Mouse (Mus musculus): ENCODE data around the gene Olfr1111. TPM values are rescaled to one million over a fixed set of nuclear protein-coding genes. Genes with fewer than 3 reads are reported as not detected.

Olfr1111 gene
- total RNA-seq (2023) = not detected

GRCm38 (mm10) chr2:87152524-87152923, at the start of gene Olfr1111:
Gene Olfr1111 (minus strand): TSS chr2:87152624.

GRCm38 (mm10) chr2:87187498-87187897, 35.1 kb upstream of the Olfr1111 start, which contains the start of gene Olfr1112:
Gene Olfr1112 (plus strand): TSS chr2:87187798.

GRCm38 (mm10) chr2:87140200-87140599, 12.2 kb downstream of the Olfr1111 start, which contains the start of gene Olfr1110:
Gene Olfr1110 (minus strand): TSS chr2:87140300.

GRCm38 (mm10) chr2:87114467-87114866, 38.0 kb downstream of the Olfr1111 start, which contains the start of gene Olfr259:
Gene Olfr259 (minus strand): TSS chr2:87114567.

Other genes starting within 250 kb of the Olfr1111 start
- gene Olfr1098, start 228.1 kb downstream of the Olfr1111 start, total RNA-seq (2023) = not detected
- not detected for gene Olfr1099, start 191.9 kb downstream of the Olfr1111 start, total RNA-seq (2023)
- gene Olfr1100, start 172.7 kb downstream of the Olfr1111 start, total RNA-seq (2023) = not detected
- not detected for gene Olfr1101, start 161.4 kb downstream of the Olfr1111 start, total RNA-seq (2023)
- gene Olfr1102, start 154.2 kb downstream of the Olfr1111 start, total RNA-seq (2023) = not detected
- not detected for gene Olfr1104, start 125.5 kb downstream of the Olfr1111 start, total RNA-seq (2023)
- gene Olfr1105, start 116.1 kb downstream of the Olfr1111 start, total RNA-seq (2023) = not detected
- gene Olfr1106, start 100.4 kb downstream of the Olfr1111 start, total RNA-seq (2023) = not detected
- not detected for gene Olfr1107, start 76.8 kb downstream of the Olfr1111 start, total RNA-seq (2023)
- not detected for gene Olfr1109, start 56.6 kb downstream of the Olfr1111 start, total RNA-seq (2023)
- not detected for gene Olfr259, start 38.1 kb downstream of the Olfr1111 start, total RNA-seq (2023)
- not detected for gene Olfr1110, start 12.3 kb downstream of the Olfr1111 start, total RNA-seq (2023)
- not detected for gene Olfr1112, start 35.2 kb upstream of the Olfr1111 start, total RNA-seq (2023)
- not detected for gene Olfr1113, start 56.3 kb upstream of the Olfr1111 start, total RNA-seq (2023)
- gene Olfr1115, start 95.4 kb upstream of the Olfr1111 start, total RNA-seq (2023) = not detected
- not detected for gene Olfr1116, start 114.9 kb upstream of the Olfr1111 start, total RNA-seq (2023)
- not detected for gene Olfr1118, start 155.0 kb upstream of the Olfr1111 start, total RNA-seq (2023)
- not detected for gene Olfr1120, start 202.2 kb upstream of the Olfr1111 start, total RNA-seq (2023)
- not detected for gene Olfr1121, start 217.3 kb upstream of the Olfr1111 start, total RNA-seq (2023)
- gene Olfr1122, start 233.2 kb upstream of the Olfr1111 start, total RNA-seq (2023) = not detected

Measured in CD8-positive naive resting alpha-beta T cell, adult 57 days (primary cell).